Mouse (Mus musculus) lung, embryonic 15.5 days (tissue): ENCODE results near the gene Wasf1. TPM values are rescaled to one million over a fixed set of nuclear protein-coding genes. Genes with fewer than 3 reads are reported as not detected.

ENCODE experiments used
- ATAC-seq: fragments of 200-750 bp; cut with Nextera tagmentation; 2 replicates; pipeline ENCODE4 v1.8.0; 2017; ENCODE audit warnings: moderate number of reproducible peaks, borderline replicate concordance; ENCODE audit not compliant: low FRiP score, low TSS enrichment; ENCODE audit errors: extremely low read depth
- H3K27ac ChIP-seq: fragments of 300-500 bp; sonication (generic); 2 replicates; pipeline ENCODE4 v1.5.1; 2015; ENCODE audit warnings: moderate library complexity, mild to moderate bottlenecking, inconsistent platforms
- H3K27me3 ChIP-seq: fragments of 300-500 bp; sonication (generic); 2 replicates; pipeline ENCODE4 v1.6.1; 2015; ENCODE audit warnings: inconsistent platforms
- H3K36me3 ChIP-seq: fragments of 300-500 bp; sonication (generic); 2 replicates; pipeline ENCODE4 v1.6.1; 2015; ENCODE audit warnings: inconsistent platforms
- H3K4me1 ChIP-seq: fragments of 300-500 bp; sonication (generic); 2 replicates; pipeline ENCODE4 v1.6.1; 2015; ENCODE audit warnings: inconsistent platforms
- H3K4me2 ChIP-seq: fragments of 300-500 bp; sonication (generic); 2 replicates; pipeline ENCODE4 v1.6.1; 2015; ENCODE audit warnings: inconsistent platforms, mild to moderate bottlenecking, moderate library complexity
- H3K4me3 ChIP-seq: fragments of 300-500 bp; sonication (generic); 2 replicates; pipeline ENCODE4 v1.5.1; 2015; ENCODE audit warnings: mild to moderate bottlenecking, inconsistent platforms
- H3K9ac ChIP-seq: fragments of 300-500 bp; sonication (generic); 2 replicates; pipeline ENCODE4 v1.6.1; 2015; ENCODE audit warnings: inconsistent platforms
- H3K9me3 ChIP-seq: fragments of 300-500 bp; sonication (generic); 2 replicates; pipeline ENCODE4 v1.6.1; 2016; ENCODE audit warnings: inconsistent platforms
- WGBS: fragments of 180-500 bp; shearing (Covaris S2); methylation state at CpG from one replicate; pipeline ENCODE4 v1.1.7; 2015; 5-methylcytosine and 5-hydroxymethylcytosine counted together
- polyA plus RNA-seq: library from polyadenylated mRNA; unstranded; fragments of >200 nt; fragmentation: Nextera tagmentation; extraction: Ambion mirVana; gene quantifications from 2 replicates; pipeline ENCODE4 v1.2.1, GENCODE M21; 2015

The Wasf1 gene
- polyA plus RNA-seq, 1 experiment from 2014 or later, result 10.0 TPM

DNA sequence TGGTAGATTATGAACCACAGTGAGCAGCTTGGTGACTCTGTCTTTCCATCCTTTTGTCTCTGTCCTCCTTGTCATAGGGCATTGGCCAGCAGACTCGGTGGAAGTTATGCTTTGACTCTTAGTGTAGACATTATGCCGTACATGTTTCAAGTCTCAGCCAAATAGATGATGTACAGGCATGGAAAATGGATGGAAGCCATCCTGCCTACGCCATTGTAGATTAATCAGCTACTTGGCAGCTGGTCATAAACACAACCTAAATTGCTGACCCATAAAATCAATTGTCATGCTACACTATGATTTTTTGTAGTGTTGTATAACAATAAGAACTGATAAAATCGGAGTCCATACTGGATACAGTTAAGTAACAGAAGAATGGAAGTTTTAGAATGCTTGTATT, 18.5 kb downstream of the Wasf1 start:
- Histone ChIP-seq H3K27me3 (no peaks in the 10 kb centered on the region), H3K9ac (no peak overlapping the region), H3K4me2 (no peak overlapping the region), H3K4me3 (no peak overlapping the region), H3K9me3 (no peaks in the 10 kb centered on the region), H3K36me3 (no peaks in the 10 kb centered on the region), H3K4me1 (no peaks in the 10 kb centered on the region), H3K27ac (no peak overlapping the region)
- 64% methylated on average over 4 of the region's 4 CpGs for whole genome bisulfite sequencing
- ATAC-seq, result no peak

DNA sequence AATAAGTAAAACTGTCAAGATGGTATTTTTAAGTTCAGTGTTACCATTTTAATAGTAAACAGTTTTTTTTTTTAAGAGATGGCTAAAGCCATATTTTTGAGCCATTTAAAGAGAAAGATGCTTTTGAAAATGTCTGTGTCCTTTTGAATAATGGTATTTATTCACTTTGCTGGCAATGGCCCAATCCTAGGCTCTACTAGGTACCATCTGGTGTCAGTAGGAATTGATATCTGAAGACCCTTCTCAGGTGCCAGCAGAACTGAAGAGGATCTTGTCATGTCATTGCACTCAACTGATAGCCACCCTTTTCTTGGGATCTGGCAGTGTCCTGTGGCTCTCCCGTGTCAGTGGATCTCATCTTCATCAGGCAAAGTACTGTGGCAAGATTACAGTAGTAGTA, 22.9 kb downstream of the Wasf1 start:
- H3K9me3 ChIP-seq, result no peaks in the 10 kb centered on the region
- no peak for ATAC-seq
- no peaks in the 10 kb centered on the region for H3K4me1 ChIP-seq
- no peak overlapping the region for H3K27ac ChIP-seq
- H3K27me3 ChIP-seq, result no peaks in the 10 kb centered on the region
- 81% methylated on average over 1 of the region's 1 CpGs for whole genome bisulfite sequencing
- H3K4me3 ChIP-seq, result no peak overlapping the region
- no peak overlapping the region for H3K4me2 ChIP-seq
- no peak overlapping the region for H3K9ac ChIP-seq
- H3K36me3 ChIP-seq, result no peaks in the 10 kb centered on the region

- Histone ChIP-seq H3K4me3 (no peak overlapping the region), H3K27ac (no peak overlapping the region), H3K4me2 (no peak overlapping the region), H3K9ac (no peak overlapping the region), H3K4me1 (no peaks in the 10 kb centered on the region), H3K9me3 (no peaks in the 10 kb centered on the region), H3K27me3 (no peaks in the 10 kb centered on the region), H3K36me3 (no peaks in the 10 kb centered on the region)
- 68% methylated on average over 7 of the region's 7 CpGs for WGBS
- ATAC-seq, result no peak
Measured at GRCm38 (mm10) chr10:40906802-40907201, 23.5 kb downstream of the Wasf1 start.

DNA sequence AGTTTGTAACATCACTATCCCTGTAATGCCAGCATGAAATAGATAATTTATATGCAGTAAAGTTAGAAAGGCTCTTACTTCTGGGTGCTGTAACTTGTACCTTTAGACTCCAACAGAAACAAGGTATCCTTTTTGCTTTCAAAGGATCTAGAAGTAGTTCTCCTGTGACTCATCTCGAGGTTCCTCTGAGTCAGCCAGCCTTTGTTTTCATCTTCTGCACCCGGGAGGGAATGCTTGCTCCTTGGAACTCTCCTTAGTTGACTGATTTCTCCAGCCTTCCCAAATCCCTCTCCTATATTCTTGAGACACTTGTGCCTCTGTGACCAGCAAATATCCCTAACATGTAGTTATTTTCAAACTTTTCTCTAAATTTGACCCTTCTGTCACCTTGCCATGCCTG, 25.3 kb downstream of the Wasf1 start:
- no peak overlapping the region for H3K9ac ChIP-seq
- 44% methylated on average over 2 of the region's 2 CpGs for WGBS
- H3K27ac ChIP-seq, result no peak overlapping the region
- no peaks in the 10 kb centered on the region for H3K9me3 ChIP-seq
- no peaks in the 10 kb centered on the region for H3K4me1 ChIP-seq
- no peaks in the 10 kb centered on the region for H3K27me3 ChIP-seq
- H3K36me3 ChIP-seq, result no peaks in the 10 kb centered on the region
- no peak overlapping the region for H3K4me2 ChIP-seq
- H3K4me3 ChIP-seq, result no peak overlapping the region
- ATAC-seq, result no peak

DNA sequence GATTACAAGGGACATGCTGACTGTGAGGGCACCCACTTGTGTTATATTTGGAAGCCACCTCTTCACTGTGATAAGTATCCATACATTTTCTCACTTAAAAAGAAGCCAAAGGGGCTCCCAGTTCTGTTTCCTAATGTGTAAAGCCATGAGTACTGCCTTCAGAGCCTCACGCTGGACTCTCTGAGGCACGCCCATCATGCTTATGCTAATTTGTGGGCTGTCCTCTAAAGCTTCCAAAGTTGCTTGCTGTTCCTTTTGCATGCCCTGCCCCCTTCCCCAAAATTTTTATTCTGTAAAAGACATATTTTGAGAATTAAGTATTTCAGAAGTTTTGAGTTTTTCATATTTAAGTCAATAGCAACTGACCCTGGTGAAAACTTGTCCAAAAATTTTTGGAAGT, 27.5 kb downstream of the Wasf1 start:
- H3K27me3 ChIP-seq, result no peaks in the 10 kb centered on the region
- WGBS, result 67% methylated on average over 2 of the region's 2 CpGs
- no peaks in the 10 kb centered on the region for H3K9me3 ChIP-seq
- H3K36me3 ChIP-seq, result no peaks in the 10 kb centered on the region
- no peak overlapping the region for H3K9ac ChIP-seq
- no peak overlapping the region for H3K4me2 ChIP-seq
- H3K27ac ChIP-seq, result no peak overlapping the region
- H3K4me1 ChIP-seq, result no peaks in the 10 kb centered on the region
- no peak overlapping the region for H3K4me3 ChIP-seq
- no peak for ATAC-seq

DNA sequence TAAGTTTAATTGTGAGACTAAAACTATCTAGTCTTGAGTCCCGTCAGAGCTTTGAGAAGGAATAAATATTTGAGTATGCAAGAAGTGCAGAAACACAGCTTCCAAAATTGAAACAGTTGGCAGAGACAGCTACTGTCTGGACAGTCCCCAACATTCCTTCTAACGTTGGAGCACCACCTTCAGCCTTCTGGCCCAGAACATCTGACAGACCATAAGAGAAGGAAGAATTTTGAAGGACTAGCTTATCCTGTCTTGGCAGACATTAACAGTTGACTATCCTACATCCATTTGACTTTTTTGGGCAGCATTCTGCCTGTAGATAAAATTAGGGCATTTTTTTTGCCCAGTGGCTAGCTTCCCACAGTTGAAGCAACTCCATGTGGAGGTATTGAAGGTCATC, 32.0 kb downstream of the Wasf1 start:
- Histone ChIP-seq H3K27me3 (no peaks in the 10 kb centered on the region), H3K36me3 (no peaks in the 10 kb centered on the region), H3K27ac (no peak overlapping the region), H3K9ac (no peak overlapping the region), H3K4me2 (no peak overlapping the region), H3K9me3 (no peaks in the 10 kb centered on the region), H3K4me3 (no peak overlapping the region), H3K4me1 (no peaks in the 10 kb centered on the region)
- WGBS, result 63% methylated on average over 2 of the region's 2 CpGs
- no peak for ATAC-seq

- no peak overlapping the region for H3K9ac ChIP-seq
- H3K4me2 ChIP-seq, result no peak overlapping the region
- ATAC-seq, result no peak
- no peak overlapping the region for H3K4me3 ChIP-seq
- H3K36me3 ChIP-seq, result no peaks in the 10 kb centered on the region
- WGBS, result 78% methylated on average over 8 of the region's 8 CpGs
- H3K27me3 ChIP-seq, result no peaks in the 10 kb centered on the region
- no peaks in the 10 kb centered on the region for H3K9me3 ChIP-seq
- H3K27ac ChIP-seq, result no peak overlapping the region
- no peaks in the 10 kb centered on the region for H3K4me1 ChIP-seq
Measured at GRCm38 (mm10) chr10:40918669-40919440, 35.6 kb downstream of the Wasf1 start.

DNA sequence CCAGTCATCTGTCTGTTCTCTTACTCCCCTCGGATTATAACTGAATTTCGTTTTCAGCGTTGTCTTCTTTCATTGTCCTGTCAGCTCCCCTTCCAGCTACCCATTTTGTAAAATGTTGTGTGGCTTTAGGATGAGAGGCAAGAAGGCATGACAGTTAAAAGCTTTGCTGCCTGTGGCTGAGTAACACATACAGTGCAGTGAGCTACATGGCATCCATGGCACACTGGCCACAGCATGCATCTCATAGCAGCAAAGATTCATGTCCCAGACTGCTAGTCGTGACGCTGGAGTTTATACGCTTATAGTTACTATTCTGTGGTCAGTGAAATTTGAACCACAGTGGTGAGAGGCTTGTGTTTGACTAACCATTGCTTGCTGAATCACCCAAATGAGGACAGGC, 36.2 kb downstream of the Wasf1 start:
- Histone ChIP-seq H3K4me1 (no peaks in the 10 kb centered on the region), H3K27ac (no peak overlapping the region), H3K4me3 (no peak overlapping the region), H3K36me3 (no peaks in the 10 kb centered on the region), H3K9me3 (no peaks in the 10 kb centered on the region), H3K9ac (no peak overlapping the region), H3K27me3 (no peaks in the 10 kb centered on the region), H3K4me2 (no peak overlapping the region)
- 77% methylated on average over 6 of the region's 6 CpGs for WGBS
- no peak for ATAC-seq

- H3K4me2 ChIP-seq, result no peak overlapping the region
- no peaks in the 10 kb centered on the region for H3K4me1 ChIP-seq
- no peaks in the 10 kb centered on the region for H3K27me3 ChIP-seq
- no peaks in the 10 kb centered on the region for H3K36me3 ChIP-seq
- no peak for ATAC-seq
- H3K4me3 ChIP-seq, result no peak overlapping the region
- H3K9me3 ChIP-seq, result no peaks in the 10 kb centered on the region
- no peak overlapping the region for H3K27ac ChIP-seq
- 90% methylated on average over 8 of the region's 8 CpGs for WGBS
- no peak overlapping the region for H3K9ac ChIP-seq
Measured at GRCm38 (mm10) chr10:40932995-40933394, 49.7 kb downstream of the Wasf1 start.

GRCm38 (mm10) chr10:40936160-40936726, 53.0 kb downstream of the Wasf1 start:
- Histone ChIP-seq H3K4me2 (no peak overlapping the region), H3K27me3 (no peaks in the 10 kb centered on the region), H3K36me3 (no peaks in the 10 kb centered on the region), H3K27ac (no peak overlapping the region), H3K4me3 (no peak overlapping the region), H3K9me3 (no peaks in the 10 kb centered on the region), H3K4me1 (no peaks in the 10 kb centered on the region), H3K9ac (no peak overlapping the region)
- WGBS, result 70% methylated on average over 12 of the region's 13 CpGs
- no peak for ATAC-seq

GRCm38 (mm10) chr10:40937569-40937968, 54.3 kb downstream of the Wasf1 start:
- ATAC-seq, result no peak
- no peak overlapping the region for H3K9ac ChIP-seq
- H3K9me3 ChIP-seq, result no peaks in the 10 kb centered on the region
- H3K36me3 ChIP-seq, result no peaks in the 10 kb centered on the region
- H3K4me2 ChIP-seq, result no peak overlapping the region
- H3K4me3 ChIP-seq, result no peak overlapping the region
- H3K27me3 ChIP-seq, result no peaks in the 10 kb centered on the region
- no peaks in the 10 kb centered on the region for H3K4me1 ChIP-seq
- H3K27ac ChIP-seq, result no peak overlapping the region
- 95% methylated on average over 20 of the region's 20 CpGs for WGBS

DNA sequence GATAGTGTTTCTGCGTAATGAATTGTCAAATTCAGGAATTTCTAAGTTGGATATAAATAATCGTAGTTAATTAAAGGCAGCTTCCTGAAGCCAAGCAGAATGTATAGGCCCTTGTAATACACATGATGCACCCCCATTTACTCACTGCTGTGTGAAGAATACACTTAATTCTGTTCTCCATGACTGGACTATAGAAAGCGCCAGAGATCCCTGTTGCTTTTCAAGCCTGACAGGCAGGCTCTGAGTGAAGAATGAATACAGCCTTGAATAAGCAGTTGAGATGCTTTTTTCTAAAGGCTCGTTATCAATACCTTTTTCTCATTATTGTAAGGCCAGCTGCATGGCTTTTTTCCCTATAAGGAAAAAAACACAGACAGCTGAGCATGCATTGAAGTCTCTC, 59.4 kb downstream of the Wasf1 start:
- no peak overlapping the region for H3K27ac ChIP-seq
- 85% methylated on average over 4 of the region's 4 CpGs for WGBS

More for the DNA sequence above, 59.4 kb downstream of the Wasf1 start:
- no peaks in the 10 kb centered on the region for H3K27me3 ChIP-seq
- H3K4me2 ChIP-seq, result no peak overlapping the region
- no peak overlapping the region for H3K4me3 ChIP-seq
- no peaks in the 10 kb centered on the region for H3K36me3 ChIP-seq
- no peaks in the 10 kb centered on the region for H3K9me3 ChIP-seq
- no peaks in the 10 kb centered on the region for H3K4me1 ChIP-seq
- no peak overlapping the region for H3K9ac ChIP-seq
- no peak for ATAC-seq
